Mouse (Mus musculus) intestine, embryonic 16.5 days (tissue): Measurements from ENCODE around the gene Epb41l1. TPM values are rescaled to one million over a fixed set of nuclear protein-coding genes. Genes with fewer than 3 reads are reported as not detected.

Source experiments
- ATAC-seq: fragments of 200-750 bp; cut with Nextera tagmentation; 2 replicates; pipeline ENCODE4 v1.8.0; 2017; ENCODE audit warnings: moderate TSS enrichment, moderate library complexity
- H3K27ac ChIP-seq: fragments of 300-500 bp; sonication (generic); 2 replicates; pipeline ENCODE4 v1.5.1; 2014; ENCODE audit warnings: mild to moderate bottlenecking, low read length
- H3K27me3 ChIP-seq: fragments of 300-500 bp; sonication (generic); replicated peaks from 2 replicates; pipeline ENCODE4 v1.6.1; 2014; ENCODE audit warnings: low read length, control low read depth, mixed read lengths; ENCODE audit not compliant: control insufficient read depth, insufficient read depth
- H3K36me3 ChIP-seq: fragments of 300-500 bp; sonication (generic); 2 replicates; pipeline ENCODE4 v1.6.1; 2014; ENCODE audit warnings: low read length, control low read depth; ENCODE audit not compliant: control insufficient read depth, insufficient read depth
- H3K4me1 ChIP-seq: fragments of 300-500 bp; sonication (generic); 2 replicates; pipeline ENCODE4 v1.6.1; 2014; ENCODE audit warnings: low read length, control low read depth, mixed read lengths; ENCODE audit not compliant: control insufficient read depth, insufficient read depth
- H3K4me2 ChIP-seq: fragments of 300-500 bp; sonication (generic); 2 replicates; pipeline ENCODE4 v1.6.1; 2014; ENCODE audit warnings: low read depth, low read length, control low read depth
- H3K4me3 ChIP-seq: fragments of 300-500 bp; sonication (generic); 2 replicates; pipeline ENCODE4 v1.5.1; 2014; ENCODE audit warnings: mild to moderate bottlenecking, low read length
- H3K9ac ChIP-seq: fragments of 300-500 bp; sonication (generic); 2 replicates; pipeline ENCODE4 v1.6.1; 2014; ENCODE audit warnings: low read depth, low read length
- H3K9me3 ChIP-seq: fragments of 300-500 bp; sonication (generic); 2 replicates; pipeline ENCODE4 v1.6.1; 2016; ENCODE audit warnings: low read length, control low read depth; ENCODE audit not compliant: control insufficient read depth
- WGBS: fragments of 180-500 bp; shearing (Covaris S2); extraction: QIAGEN DNeasy Blood & Tissue Kit; methylation state at CpG from one replicate; pipeline ENCODE4 v1.1.7; 2014; 5-methylcytosine and 5-hydroxymethylcytosine counted together
- microRNA-seq: library from miRNA; unstranded; fragments of <30 nt; microRNA quantifications from one replicate; pipeline ENCODE4, GENCODE M21; 2016
- polyA plus RNA-seq: library from polyadenylated mRNA; unstranded; fragments of >200 nt; fragmentation: Nextera tagmentation; extraction: Ambion mirVana; gene quantifications from 2 replicates; pipeline ENCODE4 v1.2.1, GENCODE M21; 2015

The Epb41l1 gene
- polyA plus RNA-seq, 1 experiment from 2014 or later, result 1.7 TPM

DNA sequence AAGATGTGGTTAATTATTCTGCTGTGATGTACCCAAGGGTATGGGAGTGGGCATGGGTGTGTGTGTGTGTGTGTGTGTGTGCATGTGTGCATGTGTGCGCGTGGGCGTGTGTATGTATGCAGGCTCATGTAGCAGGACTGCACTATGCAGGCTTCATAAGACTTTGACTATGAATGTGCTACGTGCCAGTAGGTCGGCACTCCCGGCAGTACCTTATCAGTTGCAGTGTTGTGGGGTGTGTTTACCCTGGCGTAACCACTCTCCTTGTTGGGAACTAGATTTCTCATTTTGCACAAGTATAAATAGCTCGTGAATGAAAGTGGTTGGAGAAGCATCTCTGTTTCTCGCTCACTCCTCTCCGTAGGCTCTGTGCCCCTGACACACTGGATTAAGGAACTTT, 162.2 kb downstream of the Epb41l1 start:
- H3K27me3 ChIP-seq, result no peaks in the 10 kb centered on the region
- H3K27ac ChIP-seq, result no peak overlapping the region
- H3K9ac ChIP-seq, result no peak overlapping the region
- no peaks in the 10 kb centered on the region for H3K9me3 ChIP-seq
- no peak overlapping the region for H3K4me3 ChIP-seq
- no peak overlapping the region for H3K4me2 ChIP-seq
- H3K4me1 ChIP-seq, result no peaks in the 10 kb centered on the region
- no peaks in the 10 kb centered on the region for H3K36me3 ChIP-seq
- 70% methylated on average over 10 of the region's 10 CpGs for WGBS
- ATAC-seq, result no peak

DNA sequence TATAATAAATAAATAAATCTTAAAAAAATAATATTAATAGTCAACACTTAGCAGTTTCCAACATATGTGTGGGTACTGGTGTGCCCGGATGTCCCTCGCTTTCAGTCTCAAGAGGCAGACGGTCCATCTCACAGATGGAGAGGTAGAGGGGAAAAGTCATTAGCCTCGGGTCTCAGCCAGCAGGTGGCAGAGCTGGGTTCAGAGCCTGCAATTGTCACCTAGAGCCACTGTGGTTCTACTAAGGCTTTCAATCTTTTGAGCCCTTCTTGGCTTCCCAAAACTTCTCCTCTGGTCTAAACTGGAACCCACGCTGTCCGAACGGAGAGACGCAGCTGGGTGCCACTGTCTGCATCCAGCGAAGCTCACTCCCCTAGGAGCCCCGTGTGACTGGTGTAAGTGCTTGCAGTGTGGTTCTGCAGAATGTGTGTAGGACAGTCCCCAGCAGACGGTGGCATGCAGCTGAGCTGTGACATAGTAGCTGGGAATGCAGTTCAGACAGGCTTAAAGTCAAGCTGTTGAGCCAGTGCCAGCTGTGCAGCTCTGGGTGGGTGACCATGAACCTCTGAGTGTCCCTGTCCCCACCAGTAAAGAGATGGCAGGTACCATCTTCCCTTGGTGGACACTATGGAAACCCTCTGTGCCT, 163.6 kb downstream of the Epb41l1 start:
- Histone ChIP-seq H3K27ac (no peak overlapping the region), H3K9ac (no peak overlapping the region), H3K9me3 (no peaks in the 10 kb centered on the region), H3K36me3 (no peaks in the 10 kb centered on the region), H3K4me3 (no peak overlapping the region), H3K4me2 (no peak overlapping the region), H3K4me1 (no peaks in the 10 kb centered on the region), H3K27me3 (no peaks in the 10 kb centered on the region)
- ATAC-seq, result no peak
- WGBS, result 61% methylated on average over 11 of the region's 11 CpGs

DNA sequence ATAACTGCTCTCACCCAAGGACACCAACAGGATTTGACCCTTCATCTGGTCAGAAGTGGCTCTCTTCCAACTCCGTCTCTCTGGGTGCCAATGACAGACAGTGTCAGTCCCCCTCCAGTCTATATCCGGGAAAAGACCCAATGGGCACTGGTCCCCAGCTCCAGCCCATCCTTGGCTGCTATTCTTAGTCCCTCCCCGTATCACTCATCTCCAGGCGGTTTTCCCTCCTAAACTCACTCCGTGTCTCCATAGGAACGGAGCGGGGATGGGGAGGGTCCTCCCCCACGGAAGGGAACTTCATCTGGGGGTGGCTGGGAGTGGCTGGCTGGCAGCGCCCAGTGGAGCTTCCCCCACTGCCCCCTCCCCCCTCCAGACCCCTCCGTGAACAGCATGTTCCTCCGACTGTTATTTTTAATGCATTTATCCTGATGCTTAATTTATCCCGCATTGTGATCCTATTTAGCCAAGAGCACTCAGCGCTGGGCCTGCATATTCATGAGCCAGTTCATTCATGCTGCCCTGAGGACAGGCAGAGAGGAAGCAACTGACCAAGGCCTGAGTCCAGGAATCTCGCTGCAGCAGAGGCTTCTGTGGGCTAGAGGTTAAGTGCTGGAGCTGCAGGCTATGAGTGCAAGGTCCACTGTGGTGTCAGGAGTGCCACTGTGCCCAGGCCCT, 164.2 kb downstream of the Epb41l1 start:
- ATAC-seq, result no peak
- WGBS, result 47% methylated on average over 14 of the region's 14 CpGs
- H3K9me3 ChIP-seq, result no peaks in the 10 kb centered on the region

DNA sequence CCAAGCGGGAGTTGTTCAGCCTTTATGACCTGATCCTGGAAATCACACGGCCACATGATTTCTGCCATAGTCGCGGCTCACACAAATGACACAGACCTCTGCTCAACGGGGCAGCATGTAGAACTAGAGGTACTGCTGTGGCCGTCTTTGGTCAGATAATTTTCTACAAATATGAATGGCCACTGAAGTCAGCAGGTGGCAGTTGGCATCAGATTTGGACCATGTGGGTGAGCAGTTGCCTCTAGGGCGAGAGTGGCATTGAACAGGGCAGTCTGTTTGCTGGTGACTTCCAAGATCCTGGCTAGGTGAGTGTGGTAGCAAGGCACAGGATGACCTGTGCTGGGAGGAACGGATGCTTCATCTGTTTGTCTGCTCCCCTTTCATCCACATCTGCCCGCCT, 168.8 kb downstream of the Epb41l1 start:
- ATAC-seq, result no peak
- no peaks in the 10 kb centered on the region for H3K4me1 ChIP-seq
- H3K4me3 ChIP-seq, result no peak overlapping the region
- 87% methylated on average over 9 of the region's 9 CpGs for WGBS
- H3K27ac ChIP-seq, result no peak overlapping the region
- no peaks in the 10 kb centered on the region for H3K36me3 ChIP-seq
- H3K27me3 ChIP-seq, result no peaks in the 10 kb centered on the region
- no peaks in the 10 kb centered on the region for H3K9me3 ChIP-seq
- no peak overlapping the region for H3K4me2 ChIP-seq
- H3K9ac ChIP-seq, result no peak overlapping the region

More for the DNA sequence above, 164.2 kb downstream of the Epb41l1 start:
- Histone ChIP-seq H3K9ac (no peak overlapping the region), H3K27ac (no peak overlapping the region), H3K4me1 (no peaks in the 10 kb centered on the region), H3K27me3 (no peaks in the 10 kb centered on the region), H3K36me3 (no peaks in the 10 kb centered on the region), H3K4me3 (no peak overlapping the region), H3K4me2 (no peak overlapping the region)

Small RNAs within 50 kb of the gene (microRNA-seq; reads per million reads assigned to microRNA genes)
- gene Gm22758, result not detected

Other genes starting within 250 kb of the Epb41l1 start
- 450 and 473 TPM in 2 replicates for gene Rbm39, start 240.7 kb upstream of the Epb41l1 start, polyA plus RNA-seq
- 46.8 and 53.2 TPM in 2 replicates for gene Phf20, start 224.4 kb upstream of the Epb41l1 start, polyA plus RNA-seq
- gene Cnbd2, start 108.6 kb upstream of the Epb41l1 start, polyA plus RNA-seq, result 4.2 and 4.5 TPM in 2 replicates
- gene Scand1, start 108.2 kb upstream of the Epb41l1 start, polyA plus RNA-seq, result 48.9 and 56.6 TPM in 2 replicates
- 33.1 and 33.2 TPM in 2 replicates for gene Aar2, start 126.7 kb downstream of the Epb41l1 start, polyA plus RNA-seq
- gene Dlgap4, start 192.8 kb downstream of the Epb41l1 start, polyA plus RNA-seq, result 51.2 and 52.6 TPM in 2 replicates